Mouse (Mus musculus): ENCODE measurements around the gene Cwc27. TPM values are rescaled to one million over a fixed set of nuclear protein-coding genes. Genes with fewer than 3 reads are reported as not detected.

Cwc27 gene
- polyA plus RNA-seq, 1 experiment from 2014 or later, result 25.0 TPM

DNA sequence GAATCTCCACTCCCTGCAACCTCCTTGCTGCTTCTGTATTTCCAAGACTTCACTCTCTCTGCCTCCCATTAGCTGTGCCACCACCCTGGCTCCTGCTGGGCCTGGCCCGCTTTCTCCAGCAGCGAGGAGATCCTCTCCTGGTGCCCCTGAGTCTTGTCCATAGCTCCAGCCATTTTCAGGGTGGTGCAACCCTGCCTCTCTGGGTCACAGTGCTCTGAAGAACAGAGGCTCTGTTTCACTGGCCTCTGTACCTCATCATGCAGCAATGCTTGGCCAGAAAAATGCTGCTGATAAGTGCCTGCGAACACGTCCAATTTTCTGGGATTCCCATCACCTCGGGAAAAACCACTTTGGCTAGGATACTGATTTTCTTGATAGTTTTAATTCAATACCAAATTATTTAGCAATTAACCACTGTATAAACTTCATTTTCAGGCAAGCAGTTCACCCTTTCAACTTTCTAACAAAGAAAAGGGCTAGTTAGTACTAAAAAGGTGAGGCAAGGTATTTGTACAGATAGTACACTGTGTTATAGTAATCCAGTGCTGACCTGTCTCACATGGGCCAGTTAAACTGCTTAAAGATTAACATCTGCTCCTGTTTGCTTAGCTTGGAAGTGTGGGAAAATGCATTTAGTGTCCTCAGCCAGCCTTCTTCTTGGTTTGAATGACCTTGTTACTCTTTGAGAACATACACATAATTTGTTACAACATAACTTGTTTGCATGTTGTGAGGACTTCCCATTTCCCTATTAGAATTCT, 176.1 kb downstream of the Cwc27 start:
- Histone ChIP-seq H3K4me3 (ENCODE audit: low read length) (no peak overlapping the region), H3K27me3 (ENCODE audit: control insufficient read depth, insufficient read depth, low read depth, low read length) (no peaks in the 10 kb centered on the region), H3K4me2 (ENCODE audit: low read depth, low read length) (no peak overlapping the region), H3K4me1 (replicated peaks; ENCODE audit: control insufficient read depth, insufficient read depth, low read length) (peaks cover 3% of the 10 kb centered on the region; the same call in 1 of the 2 replicates), H3K9ac (ENCODE audit: low read length) (peak overlapping the region; percentile 3; the same call in 1 of the 2 replicates), H3K36me3 (ENCODE audit: control insufficient read depth, insufficient read depth, low read length) (no peaks in the 10 kb centered on the region), H3K9me3 (ENCODE audit: control insufficient read depth, low read length) (no peaks in the 10 kb centered on the region), H3K27ac (ENCODE audit: low read length) (peak overlapping the region; percentile 7; the same call in 1 of the 2 replicates)
- ATAC-seq (ENCODE audit: low read depth), result 0 out of 2 replicates have a peak, but pooled peaks have one; percentile 36
- WGBS, result 50% methylated on average over 5 of the region's 5 CpGs

DNA sequence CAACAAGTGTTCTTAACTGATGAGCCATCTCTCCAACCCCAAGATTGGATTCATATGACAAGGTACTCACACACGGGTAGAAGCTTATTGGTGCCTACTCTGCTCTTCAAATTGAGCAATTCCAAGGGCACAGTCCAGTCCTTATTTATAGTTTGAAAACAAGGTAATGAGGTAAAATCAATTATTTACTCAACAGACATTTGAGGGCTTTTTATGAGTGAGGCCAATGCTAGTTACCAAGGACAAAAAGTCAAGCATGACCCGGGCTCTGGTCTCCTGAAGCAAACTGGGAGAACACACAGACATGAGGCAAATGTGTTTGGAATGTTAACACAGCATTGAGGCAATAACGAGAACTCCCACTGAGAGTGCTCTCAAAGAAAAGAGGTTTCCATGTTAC, 178.0 kb downstream of the Cwc27 start:
- no peak overlapping the region for H3K4me2 ChIP-seq (ENCODE audit: low read depth, low read length)
- 67% methylated on average over 3 of the region's 3 CpGs for WGBS
- H3K36me3 ChIP-seq (ENCODE audit: control insufficient read depth, insufficient read depth, low read length), result no peaks in the 10 kb centered on the region
- H3K9ac ChIP-seq (ENCODE audit: low read length), result no peak overlapping the region
- no peak overlapping the region for H3K27ac ChIP-seq (ENCODE audit: low read length)
- no peaks in the 10 kb centered on the region for H3K9me3 ChIP-seq (ENCODE audit: control insufficient read depth, low read length)
- no peak for ATAC-seq (ENCODE audit: low read depth)
- no peaks in the 10 kb centered on the region for H3K27me3 ChIP-seq (ENCODE audit: control insufficient read depth, insufficient read depth, low read depth, low read length)
- no peak overlapping the region for H3K4me3 ChIP-seq (ENCODE audit: low read length)
- H3K4me1 ChIP-seq (replicated peaks; ENCODE audit: control insufficient read depth, insufficient read depth, low read length), result peaks cover 3% of the 10 kb centered on the region; the same call in 1 of the 2 replicates

DNA sequence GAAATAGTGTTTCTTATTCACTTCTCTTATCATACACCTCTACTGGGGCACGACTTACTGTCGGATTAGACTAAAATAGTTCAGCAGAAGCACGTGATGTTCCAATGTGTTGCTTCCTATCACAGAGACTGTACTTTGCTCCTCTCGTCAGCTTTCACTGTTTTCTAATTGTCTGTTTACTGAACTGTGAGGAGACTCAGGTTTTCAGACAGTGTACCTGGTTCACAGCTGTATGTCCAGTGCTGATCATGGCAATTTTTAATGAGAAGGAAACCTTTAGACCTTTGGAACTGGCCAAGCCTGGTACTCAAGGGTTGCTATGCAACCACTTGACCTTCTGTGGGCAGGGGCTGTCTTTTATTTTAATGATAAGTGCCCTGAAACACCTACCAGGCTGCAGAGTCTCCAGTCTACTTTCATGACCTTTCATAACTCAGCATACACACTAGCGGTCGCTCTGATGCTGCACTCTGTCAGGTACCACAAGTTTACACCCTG, 180.9 kb downstream of the Cwc27 start:
- no peaks in the 10 kb centered on the region for H3K36me3 ChIP-seq (ENCODE audit: control insufficient read depth, insufficient read depth, low read length)
- no peaks in the 10 kb centered on the region for H3K9me3 ChIP-seq (ENCODE audit: control insufficient read depth, low read length)
- H3K9ac ChIP-seq (ENCODE audit: low read length), result no peak overlapping the region
- no peaks in the 10 kb centered on the region for H3K27me3 ChIP-seq (ENCODE audit: control insufficient read depth, insufficient read depth, low read depth, low read length)
- no peak overlapping the region for H3K27ac ChIP-seq (ENCODE audit: low read length)
- WGBS, result 35% methylated on average over 6 of the region's 6 CpGs
- H3K4me2 ChIP-seq (ENCODE audit: low read depth, low read length), result no peak overlapping the region
- peaks cover 15% of the 10 kb centered on the region; the same call in 1 of the 2 replicates for H3K4me1 ChIP-seq (replicated peaks; ENCODE audit: control insufficient read depth, insufficient read depth, low read length)
- no peak for ATAC-seq (ENCODE audit: low read depth)
- H3K4me3 ChIP-seq (ENCODE audit: low read length), result no peak overlapping the region

DNA sequence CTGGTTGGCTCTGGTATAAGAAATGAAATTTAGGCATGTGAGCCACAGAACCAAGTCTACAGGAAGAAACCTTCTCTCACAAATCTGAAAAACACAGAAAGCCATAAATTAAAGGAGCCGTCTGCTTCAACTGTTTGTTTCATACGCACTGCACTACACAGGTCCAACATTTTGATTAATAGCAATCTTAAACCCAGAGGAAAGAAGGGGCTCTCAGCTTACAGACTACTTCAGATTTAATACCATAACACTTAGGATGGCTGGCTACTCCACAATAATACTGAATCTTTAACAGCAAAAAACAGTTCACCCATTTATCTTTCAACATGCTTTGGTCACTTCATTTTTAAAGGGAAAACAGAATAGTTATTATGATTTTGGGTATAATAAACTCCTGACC, 182.2 kb downstream of the Cwc27 start:
- Histone ChIP-seq H3K4me2 (ENCODE audit: low read depth, low read length) (no peak overlapping the region), H3K9me3 (ENCODE audit: control insufficient read depth, low read length) (no peaks in the 10 kb centered on the region), H3K27me3 (ENCODE audit: control insufficient read depth, insufficient read depth, low read depth, low read length) (no peaks in the 10 kb centered on the region), H3K4me1 (replicated peaks; ENCODE audit: control insufficient read depth, insufficient read depth, low read length) (peaks cover 15% of the 10 kb centered on the region; the same call in 1 of the 2 replicates), H3K9ac (ENCODE audit: low read length) (no peak overlapping the region), H3K36me3 (ENCODE audit: control insufficient read depth, insufficient read depth, low read length) (no peaks in the 10 kb centered on the region), H3K4me3 (ENCODE audit: low read length) (no peak overlapping the region), H3K27ac (ENCODE audit: low read length) (no peak overlapping the region)
- no peak for ATAC-seq (ENCODE audit: low read depth)
- 60% methylated on average over 2 of the region's 2 CpGs for WGBS

DNA sequence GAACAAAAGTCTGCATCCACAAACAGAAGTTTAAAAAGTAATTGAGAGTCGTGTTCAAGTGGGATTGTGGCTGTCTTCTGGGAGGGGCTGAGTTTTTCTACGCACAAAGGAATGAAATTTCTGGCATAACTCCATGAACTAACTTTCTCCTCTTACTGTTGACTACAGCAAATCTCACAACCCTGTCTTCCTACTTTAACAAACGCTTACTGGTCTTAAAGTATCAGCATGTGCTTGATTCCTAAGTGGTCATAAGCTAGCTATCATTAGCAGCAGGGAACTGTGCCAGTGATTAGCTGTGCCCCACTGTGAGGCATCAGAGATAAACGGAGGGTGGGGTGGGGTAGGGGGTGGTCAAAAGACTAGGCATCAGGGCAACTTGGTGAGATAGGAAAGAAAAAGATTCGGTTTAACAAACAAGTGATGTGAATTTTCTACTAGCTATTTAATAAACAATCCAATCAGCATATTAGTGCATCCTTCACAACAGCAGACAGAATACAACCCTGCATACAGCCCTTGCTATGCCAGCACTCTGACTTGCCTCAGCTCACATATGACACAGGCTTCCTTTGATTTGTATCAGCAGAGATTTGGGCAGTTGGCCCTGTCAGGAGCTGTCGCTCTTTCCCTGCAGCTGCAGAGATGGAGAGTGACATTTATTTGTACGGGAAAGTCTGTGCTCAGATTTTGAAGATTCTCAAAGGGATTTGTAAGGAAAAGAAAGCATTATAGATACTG, 184.3 kb downstream of the Cwc27 start:
- Histone ChIP-seq H3K4me3 (ENCODE audit: low read length) (no peak overlapping the region), H3K4me2 (ENCODE audit: low read depth, low read length) (no peak overlapping the region), H3K9ac (ENCODE audit: low read length) (no peak overlapping the region), H3K27me3 (ENCODE audit: control insufficient read depth, insufficient read depth, low read depth, low read length) (no peaks in the 10 kb centered on the region), H3K36me3 (ENCODE audit: control insufficient read depth, insufficient read depth, low read length) (no peaks in the 10 kb centered on the region), H3K9me3 (ENCODE audit: control insufficient read depth, low read length) (no peaks in the 10 kb centered on the region), H3K27ac (ENCODE audit: low read length) (peak overlapping the region; percentile 24; the same call in 1 of the 2 replicates), H3K4me1 (replicated peaks; ENCODE audit: control insufficient read depth, insufficient read depth, low read length) (peaks cover 15% of the 10 kb centered on the region; the same call in 1 of the 2 replicates)
- peak; percentile 60 for ATAC-seq (ENCODE audit: low read depth)
- 29% methylated on average over 7 of the region's 7 CpGs for WGBS

DNA sequence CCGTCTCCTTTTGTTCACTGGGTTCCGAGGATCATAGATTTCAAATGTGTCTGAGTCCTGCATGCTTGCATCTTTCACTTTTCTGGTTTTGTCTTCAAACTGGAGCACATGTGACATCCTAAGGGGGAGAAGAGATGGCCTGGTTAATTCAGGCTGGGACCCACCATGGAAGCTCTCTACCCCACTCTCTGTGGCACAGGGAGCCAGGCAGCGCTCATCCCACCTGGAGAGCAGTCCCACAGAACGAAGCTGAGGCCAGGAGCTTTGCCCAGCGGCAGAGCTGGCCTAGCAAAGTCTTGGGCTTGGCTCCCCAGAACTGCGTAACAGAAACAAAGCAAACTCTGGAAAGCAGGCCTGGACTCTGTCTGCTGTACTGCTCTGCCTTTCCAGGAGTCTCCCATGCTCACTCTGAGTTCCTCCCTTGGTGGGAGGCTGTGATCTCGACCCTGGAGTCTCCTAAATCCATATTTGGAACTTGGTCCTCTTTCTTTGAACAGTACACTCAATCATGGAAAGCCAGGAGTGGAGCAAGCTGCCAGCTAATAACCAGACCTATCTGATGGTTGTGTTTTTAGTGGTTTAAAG, 185.2 kb downstream of the Cwc27 start:
- WGBS, result 72% methylated on average over 7 of the region's 7 CpGs
- 0 out of 2 replicates have a peak, but pooled peaks have one; percentile 34 for ATAC-seq (ENCODE audit: low read depth)
- H3K4me1 ChIP-seq (replicated peaks; ENCODE audit: control insufficient read depth, insufficient read depth, low read length), result peaks cover 15% of the 10 kb centered on the region; the same call in 1 of the 2 replicates
- no peak overlapping the region for H3K9ac ChIP-seq (ENCODE audit: low read length)
- H3K36me3 ChIP-seq (ENCODE audit: control insufficient read depth, insufficient read depth, low read length), result no peaks in the 10 kb centered on the region
- H3K4me2 ChIP-seq (ENCODE audit: low read depth, low read length), result no peak overlapping the region
- no peaks in the 10 kb centered on the region for H3K27me3 ChIP-seq (ENCODE audit: control insufficient read depth, insufficient read depth, low read depth, low read length)
- peak overlapping the region; percentile 32 for H3K27ac ChIP-seq (ENCODE audit: low read length)
- H3K4me3 ChIP-seq (ENCODE audit: low read length), result no peak overlapping the region
- no peaks in the 10 kb centered on the region for H3K9me3 ChIP-seq (ENCODE audit: control insufficient read depth, low read length)

DNA sequence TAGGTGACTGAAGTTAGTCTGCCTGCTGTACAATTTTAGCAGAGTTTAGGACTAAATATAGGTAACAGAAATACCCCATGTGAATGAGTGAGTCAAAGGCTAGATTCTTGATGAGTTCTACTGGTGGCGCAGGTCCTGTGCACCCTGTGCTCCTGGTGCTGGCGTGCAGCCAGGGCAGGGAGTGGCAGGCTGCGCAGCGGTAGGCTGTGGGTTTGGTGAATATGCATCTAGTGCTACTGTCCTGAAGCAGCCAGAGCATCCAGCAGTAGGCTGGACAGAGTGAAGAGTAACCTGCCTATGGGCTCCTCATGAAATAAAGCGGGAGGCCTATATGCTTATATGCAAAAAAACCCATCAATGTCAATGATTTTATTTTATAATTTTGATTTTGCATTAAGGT, 186.1 kb downstream of the Cwc27 start:
- no peaks in the 10 kb centered on the region for H3K27me3 ChIP-seq (ENCODE audit: control insufficient read depth, insufficient read depth, low read depth, low read length)
- peaks cover 11% of the 10 kb centered on the region; the same call in 1 of the 2 replicates for H3K4me1 ChIP-seq (replicated peaks; ENCODE audit: control insufficient read depth, insufficient read depth, low read length)
- no peak for ATAC-seq (ENCODE audit: low read depth)
- 71% methylated on average over 5 of the region's 5 CpGs for WGBS
- no peak overlapping the region for H3K9ac ChIP-seq (ENCODE audit: low read length)
- H3K36me3 ChIP-seq (ENCODE audit: control insufficient read depth, insufficient read depth, low read length), result no peaks in the 10 kb centered on the region
- H3K4me2 ChIP-seq (ENCODE audit: low read depth, low read length), result no peak overlapping the region
- no peak overlapping the region for H3K27ac ChIP-seq (ENCODE audit: low read length)
- H3K9me3 ChIP-seq (ENCODE audit: control insufficient read depth, low read length), result no peaks in the 10 kb centered on the region
- H3K4me3 ChIP-seq (ENCODE audit: low read length), result no peak overlapping the region

DNA sequence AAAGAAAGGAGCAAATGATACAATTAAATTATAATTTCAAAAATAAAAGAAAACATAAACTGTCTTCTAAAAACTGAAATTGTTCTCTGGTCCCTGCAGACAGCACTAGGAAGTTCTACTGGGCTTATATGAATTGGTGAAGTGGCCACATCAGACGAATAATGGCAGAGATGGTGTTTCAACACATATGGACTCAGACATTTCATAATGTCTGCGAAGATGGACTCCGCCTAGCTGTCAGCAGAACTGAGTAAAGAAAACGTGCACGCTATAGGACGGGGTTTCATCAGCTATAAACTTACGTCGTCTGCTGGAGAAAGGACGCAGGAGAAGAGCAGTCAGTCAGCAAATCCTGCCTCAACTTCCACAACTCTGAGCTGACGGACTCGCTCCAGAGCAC, 187.3 kb downstream of the Cwc27 start:
- H3K4me2 ChIP-seq (ENCODE audit: low read depth, low read length), result no peak overlapping the region
- H3K36me3 ChIP-seq (ENCODE audit: control insufficient read depth, insufficient read depth, low read length), result no peaks in the 10 kb centered on the region
- 86% methylated on average over 11 of the region's 11 CpGs for WGBS
- no peak for ATAC-seq (ENCODE audit: low read depth)
- H3K4me3 ChIP-seq (ENCODE audit: low read length), result no peak overlapping the region
- peaks cover 11% of the 10 kb centered on the region; the same call in 1 of the 2 replicates for H3K4me1 ChIP-seq (replicated peaks; ENCODE audit: control insufficient read depth, insufficient read depth, low read length)
- H3K27me3 ChIP-seq (ENCODE audit: control insufficient read depth, insufficient read depth, low read depth, low read length), result no peaks in the 10 kb centered on the region
- H3K9me3 ChIP-seq (ENCODE audit: control insufficient read depth, low read length), result no peaks in the 10 kb centered on the region
- no peak overlapping the region for H3K27ac ChIP-seq (ENCODE audit: low read length)
- no peak overlapping the region for H3K9ac ChIP-seq (ENCODE audit: low read length)

DNA sequence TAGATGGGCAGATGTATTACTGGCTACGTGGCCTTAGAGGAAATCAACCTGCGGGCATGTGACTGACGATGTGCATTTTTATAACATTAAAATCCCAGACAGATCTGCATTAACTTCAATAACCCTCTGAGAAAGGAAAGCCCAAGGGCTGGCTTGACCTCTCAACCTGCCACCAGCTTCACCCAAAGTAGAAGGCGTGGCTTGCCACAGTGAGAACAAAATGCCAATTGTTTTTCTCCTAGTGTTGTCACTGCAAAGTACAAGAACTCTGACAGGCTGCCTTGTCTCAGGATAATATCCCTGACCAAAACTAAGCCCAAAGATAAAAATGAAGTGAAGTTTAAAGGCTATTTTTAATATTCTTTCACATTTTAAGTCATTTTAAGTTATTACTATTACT, 188.9 kb downstream of the Cwc27 start:
- H3K27ac ChIP-seq (ENCODE audit: low read length), result no peak overlapping the region

More for the DNA sequence above, 188.9 kb downstream of the Cwc27 start:
- Histone ChIP-seq H3K4me2 (ENCODE audit: low read depth, low read length) (no peak overlapping the region), H3K36me3 (ENCODE audit: control insufficient read depth, insufficient read depth, low read length) (no peaks in the 10 kb centered on the region), H3K27me3 (ENCODE audit: control insufficient read depth, insufficient read depth, low read depth, low read length) (no peaks in the 10 kb centered on the region), H3K9me3 (ENCODE audit: control insufficient read depth, low read length) (no peaks in the 10 kb centered on the region), H3K4me1 (replicated peaks; ENCODE audit: control insufficient read depth, insufficient read depth, low read length) (peaks cover 13% of the 10 kb centered on the region; the same call in 1 of the 2 replicates), H3K4me3 (ENCODE audit: low read length) (no peak overlapping the region), H3K9ac (ENCODE audit: low read length) (no peak overlapping the region)
- ATAC-seq (ENCODE audit: low read depth), result no peak
- 64% methylated on average over 4 of the region's 4 CpGs for WGBS

All from lung, embryonic 16.5 days (tissue).